Mouse (Mus musculus): ENCODE results near the gene 1110008P14Rik. TPM values are rescaled to one million over a fixed set of nuclear protein-coding genes. Genes with fewer than 3 reads are reported as not detected.

1110008P14Rik gene
- total and polyA plus RNA-seq, 3 experiments = 24.3 to 32.4 (median 27.8) TPM

- Histone ChIP-seq H3K4me1 (ENCODE audit: control insufficient read depth in 1 of 2, insufficient read depth in 2 of 2) (peaks cover 6 to 24% of the 10 kb centered on the region in 2 experiments), H3K4me3 (replicated peaks in 1 of 3; ENCODE audit: low read depth in 2 of 3, low read length in 2 of 3, poor library complexity in 1 of 3) (no peak overlapping the region), H3K36me3 (replicated peaks in 1 of 2; ENCODE audit: control insufficient read depth in 1 of 2, insufficient read depth in 1 of 2, low read length in 1 of 2) (peaks cover 59 to 76% of the 10 kb centered on the region in 2 experiments), H3K9me3 (replicated peaks; ENCODE audit: low read length) (no peaks in the 10 kb centered on the region), H3K79me2 (replicated peaks; ENCODE audit: control insufficient read depth, extremely low read depth, insufficient read depth, poor library complexity, severe bottlenecking) (no peaks in the 10 kb centered on the region), H3K9ac (ENCODE audit: insufficient read depth, low read depth) (no peak overlapping the region), H3K27ac (ENCODE audit: insufficient read depth, low read depth) (no peak overlapping the region), H3K4me2 (ENCODE audit: insufficient read depth, low read depth, poor library complexity, severe bottlenecking) (no peak overlapping the region), H3K27me3 (replicated peaks) (no peaks in the 10 kb centered on the region)
- in situ Hi-C loops (cut with MboI; ENCODE audit: low pct_ligation_motif_present, low pct_unique_long_range_greater_than_20kb, low sequenced_read_pairs) = loop anchor here (5.0 kb wide), 1 partner anchor 34 kb away; the partner anchor contains the start of genes Naif1 and Slc25a25
- DNase-seq (ENCODE audit: extremely low read depth) = no peak
- TF ChIP-seq RCOR1 (conservative IDR thresholded peaks at IDR 0.05; ENCODE audit: low read depth, low read length) (no peak), IRF4 (IDR thresholded peaks at IDR 0.05; ENCODE audit: low read depth, low read length) (no peak), KAT2A (IDR thresholded peaks at IDR 0.05; ENCODE audit: insufficient replicate concordance, low read length) (no peak), MYC (IDR thresholded peaks at IDR 0.05; ENCODE audit: low read depth, low read length) (no peak), USF2 (conservative IDR thresholded peaks at IDR 0.05; ENCODE audit: low read depth, low read length) (no peak), POLR2A (IDR thresholded peaks at IDR 0.05; ENCODE audit: low read depth, low read length) (no peak)
- dilution Hi-C loops (cut with MboI; ENCODE audit: extremely low pct_ligation_motif_present, extremely low pct_unique_long_range_greater_than_20kb, low sequenced_read_pairs) = no loop called here
Observed at GRCm38 (mm10) chr2:32418430-32419151, 36.9 kb upstream of the 1110008P14Rik start.

GRCm38 (mm10) chr2:32417486-32417885, 35.7 kb upstream of the 1110008P14Rik start:
- H3K9me3 ChIP-seq (replicated peaks; ENCODE audit: low read length) = no peaks in the 10 kb centered on the region

More at GRCm38 (mm10) chr2:32417486-32417885, 35.7 kb upstream of the 1110008P14Rik start:
- in situ Hi-C loops (cut with MboI; ENCODE audit: low pct_ligation_motif_present, low pct_unique_long_range_greater_than_20kb, low sequenced_read_pairs) (loop anchor here (5.0 kb wide), 1 partner anchor 35 kb away; the partner anchor contains the start of genes Naif1 and Slc25a25), dilution Hi-C loops (cut with MboI; ENCODE audit: extremely low pct_ligation_motif_present, extremely low pct_unique_long_range_greater_than_20kb, low sequenced_read_pairs) (no loop called here)
- H3K27ac ChIP-seq (ENCODE audit: insufficient read depth, low read depth) = no peak overlapping the region
- H3K4me2 ChIP-seq (ENCODE audit: insufficient read depth, low read depth, poor library complexity, severe bottlenecking) = no peak overlapping the region
- no peaks in the 10 kb centered on the region for H3K27me3 ChIP-seq (replicated peaks)
- TF ChIP-seq USF1 (IDR thresholded peaks at IDR 0.05; ENCODE audit: low read depth, low read length) = no peak
- no peak for TF ChIP-seq TCF12 (IDR thresholded peaks at IDR 0.05; ENCODE audit: low read depth, low read length)
- no peak for TF ChIP-seq ZNF384 (IDR thresholded peaks at IDR 0.05; ENCODE audit: low read depth, low read length)
- TF ChIP-seq MAZ (IDR thresholded peaks at IDR 0.05; ENCODE audit: low read depth, low read length) = no peak
- no peak for TF ChIP-seq CHD2 (IDR thresholded peaks at IDR 0.05; ENCODE audit: low read length)
- TF ChIP-seq UBTF (IDR thresholded peaks at IDR 0.05; ENCODE audit: low read depth, low read length) = no peak
- no peak for TF ChIP-seq MXI1 (IDR thresholded peaks at IDR 0.05; ENCODE audit: low read depth, low read length)
- TF ChIP-seq POLR2AphosphoS2 (IDR thresholded peaks at IDR 0.05; ENCODE audit: low read depth, low read length) = no peak
- TF ChIP-seq EP300 (IDR thresholded peaks at IDR 0.05; ENCODE audit: low read length) = no peak
- TF ChIP-seq PAX5 (IDR thresholded peaks at IDR 0.05; ENCODE audit: low read length) = no peak
- TF ChIP-seq RCOR1 (conservative IDR thresholded peaks at IDR 0.05; ENCODE audit: low read depth, low read length) = no peak
- TF ChIP-seq POLR2A (IDR thresholded peaks at IDR 0.05; ENCODE audit: low read depth, low read length) = no peak
- TF ChIP-seq JUN (IDR thresholded peaks at IDR 0.05; ENCODE audit: insufficient read depth, low read depth, low read length) = no peak
- TF ChIP-seq MEF2A (IDR thresholded peaks at IDR 0.05; ENCODE audit: borderline replicate concordance, low read depth, low read length) = no peak
- no peak for TF ChIP-seq NELFE (IDR thresholded peaks at IDR 0.05; ENCODE audit: low read depth, low read length)
- TF ChIP-seq ZMIZ1 (IDR thresholded peaks at IDR 0.05; ENCODE audit: low read depth, low read length) = no peak
- no peak for TF ChIP-seq IRF4 (IDR thresholded peaks at IDR 0.05; ENCODE audit: low read depth, low read length)
- no peak for TF ChIP-seq SMC3 (IDR thresholded peaks at IDR 0.05; ENCODE audit: low read depth, low read length)
- peaks cover 59 to 79% of the 10 kb centered on the region in 2 experiments for H3K36me3 ChIP-seq (replicated peaks in 1 of 2; ENCODE audit: control insufficient read depth in 1 of 2, insufficient read depth in 1 of 2, low read length in 1 of 2)
- H3K9ac ChIP-seq (ENCODE audit: insufficient read depth, low read depth) = no peak overlapping the region
- H3K4me3 ChIP-seq (replicated peaks in 1 of 3; ENCODE audit: low read depth in 2 of 3, low read length in 2 of 3, poor library complexity in 1 of 3) = no peak overlapping the region
- H3K79me2 ChIP-seq (replicated peaks; ENCODE audit: control insufficient read depth, extremely low read depth, insufficient read depth, poor library complexity, severe bottlenecking) = no peaks in the 10 kb centered on the region
- H3K4me1 ChIP-seq (ENCODE audit: control insufficient read depth in 1 of 2, insufficient read depth in 2 of 2) = peaks cover 5 to 13% of the 10 kb centered on the region in 2 experiments
- DNase-seq (ENCODE audit: extremely low read depth) = no peak

Data from CH12.LX (cell line).